Mouse (Mus musculus): ENCODE data around the gene Suco. TPM values are rescaled to one million over a fixed set of nuclear protein-coding genes. Genes with fewer than 3 reads are reported as not detected.

Gene Suco
- total and polyA plus RNA-seq, 2 experiments from 2014 or later = 18.5 to 39.6 TPM

DNA sequence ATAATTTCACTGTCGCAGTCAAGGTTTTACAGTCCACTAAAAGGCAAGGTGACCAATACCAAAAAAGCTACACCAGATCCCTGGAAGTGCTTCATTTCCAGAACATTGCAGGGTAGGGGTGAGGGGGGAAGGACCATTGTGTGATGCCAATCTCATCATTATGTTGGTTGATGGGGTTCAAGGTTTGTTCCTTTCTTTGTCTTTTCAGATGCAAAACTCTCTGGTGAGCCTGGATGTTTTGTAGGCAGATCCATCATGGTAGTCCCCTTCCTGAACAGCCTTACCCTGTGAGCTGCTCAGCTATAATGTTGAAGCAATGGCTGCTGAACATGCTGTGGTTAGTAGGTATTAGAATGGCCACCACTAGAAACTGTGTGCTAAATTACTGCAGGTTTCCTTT, 107.2 kb downstream of the Suco start:
- Histone ChIP-seq H3K4me3 (ENCODE audit: low read depth, low read length) (no peak overlapping the region), H3K9ac (no peak overlapping the region), H3K27ac (ENCODE audit: low read depth, low read length) (no peak overlapping the region), H3K4me2 (ENCODE audit: low read depth) (no peak overlapping the region), H3K9me3 (ENCODE audit: low read length) (no peaks in the 10 kb centered on the region), H3K4me1 (ENCODE audit: insufficient read depth) (no peaks in the 10 kb centered on the region), H3K27me3 (ENCODE audit: insufficient read depth, low read length) (no peaks in the 10 kb centered on the region), H3K36me3 (ENCODE audit: insufficient read depth) (no peaks in the 10 kb centered on the region)
- WGBS = 98% methylated on average over 1 of the region's 1 CpGs
- ATAC-seq (no peak), DNase-seq (no peak)
- TF ChIP-seq CTCF (IDR thresholded peaks at IDR 0.05; ENCODE audit: low read depth) = no peak

DNA sequence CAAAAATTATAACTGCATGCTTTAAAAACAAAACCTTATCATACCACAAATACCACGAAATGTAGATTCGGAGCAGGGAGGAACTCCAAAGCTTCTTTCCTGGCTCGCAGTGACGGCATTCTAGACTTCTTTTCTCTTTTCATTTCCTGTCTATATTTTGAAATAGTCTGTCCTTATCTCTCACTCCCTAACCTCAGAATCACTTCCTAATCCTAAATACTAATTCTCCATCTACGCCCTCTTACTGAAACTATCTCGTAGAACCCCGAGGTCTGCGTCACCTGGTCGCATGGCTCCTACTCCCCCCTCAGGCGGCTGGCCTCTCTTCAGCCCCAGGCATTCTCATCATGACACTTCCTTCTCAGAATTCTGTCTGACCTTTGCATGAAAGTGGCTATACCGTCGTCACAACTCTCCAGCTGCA, 109.4 kb downstream of the Suco start:
- H3K36me3 ChIP-seq (ENCODE audit: insufficient read depth) = no peaks in the 10 kb centered on the region
- no peak overlapping the region for H3K27ac ChIP-seq (ENCODE audit: low read depth, low read length)
- no peak overlapping the region for H3K9ac ChIP-seq
- no peak for DNase-seq
- no peaks in the 10 kb centered on the region for H3K9me3 ChIP-seq (ENCODE audit: low read length)
- H3K4me2 ChIP-seq (ENCODE audit: low read depth) = no peak overlapping the region
- H3K4me1 ChIP-seq (ENCODE audit: insufficient read depth) = no peaks in the 10 kb centered on the region
- no peak for TF ChIP-seq CTCF (IDR thresholded peaks at IDR 0.05; ENCODE audit: low read depth)
- no peak for ATAC-seq
- WGBS = 76% methylated on average over 12 of the region's 12 CpGs
- no peak overlapping the region for H3K4me3 ChIP-seq (ENCODE audit: low read depth, low read length)
- H3K27me3 ChIP-seq (ENCODE audit: insufficient read depth, low read length) = no peaks in the 10 kb centered on the region

DNA sequence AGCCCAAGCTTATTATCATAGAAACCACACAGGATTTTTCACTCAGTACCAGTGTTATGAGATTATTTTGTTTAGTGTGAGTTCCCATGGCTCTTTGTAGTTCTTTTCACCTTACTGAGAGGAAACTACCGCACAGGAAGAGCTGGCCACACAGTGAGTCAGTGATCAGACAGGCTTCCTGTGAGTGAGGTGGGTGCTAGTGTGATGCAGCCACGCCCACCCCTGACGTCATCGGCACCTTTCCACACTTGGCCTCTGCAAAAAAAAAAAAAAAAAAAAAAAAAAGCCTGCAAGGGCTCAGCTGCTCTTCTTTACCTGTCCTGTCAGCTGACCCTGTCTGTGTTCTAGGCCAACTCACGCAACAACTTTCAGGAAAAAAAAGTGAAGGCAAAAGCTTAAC, 109.8 kb downstream of the Suco start:
- Histone ChIP-seq H3K4me3 (ENCODE audit: low read depth, low read length) (no peak overlapping the region), H3K4me2 (ENCODE audit: low read depth) (no peak overlapping the region), H3K4me1 (ENCODE audit: insufficient read depth) (no peaks in the 10 kb centered on the region), H3K27me3 (ENCODE audit: insufficient read depth, low read length) (no peaks in the 10 kb centered on the region), H3K9ac (no peak overlapping the region), H3K9me3 (ENCODE audit: low read length) (no peaks in the 10 kb centered on the region), H3K27ac (ENCODE audit: low read depth, low read length) (no peak overlapping the region), H3K36me3 (ENCODE audit: insufficient read depth) (no peaks in the 10 kb centered on the region)
- WGBS = 57% methylated on average over 5 of the region's 5 CpGs
- TF ChIP-seq CTCF (IDR thresholded peaks at IDR 0.05; ENCODE audit: low read depth) = no peak
- ATAC-seq (no peak), DNase-seq (no peak)

Other genes with a start within 250 kb of the Suco start
- gene Fasl, start 88.2 kb downstream of the Suco start, total RNA-seq (2014; rRNA removed) = 0.10 and 0.15 TPM in 2 replicates
- gene Fasl, start 88.2 kb downstream of the Suco start, polyA plus RNA-seq (2015; fragmentation: Nextera tagmentation; extraction: Ambion mirVana) = not detected in 2 replicates
- 14.9 and 20.5 TPM in 2 replicates for gene Pigc, start 92.5 kb upstream of the Suco start, total RNA-seq (2014; rRNA removed)
- 19.8 and 23.9 TPM in 2 replicates for gene Pigc, start 92.5 kb upstream of the Suco start, polyA plus RNA-seq (2015; fragmentation: Nextera tagmentation; extraction: Ambion mirVana)
- gene 4930558K02Rik, start 103.0 kb upstream of the Suco start, total RNA-seq (2014; rRNA removed) = not detected in 2 replicates
- 0.25 and 0.43 TPM in 2 replicates for gene 4930558K02Rik, start 103.0 kb upstream of the Suco start, polyA plus RNA-seq (2015; fragmentation: Nextera tagmentation; extraction: Ambion mirVana)

All from forebrain, postnatal 0 days (tissue).